Mouse (Mus musculus): Measurements from ENCODE around the gene Zc3h12c.

Gene Zc3h12c

DNA sequence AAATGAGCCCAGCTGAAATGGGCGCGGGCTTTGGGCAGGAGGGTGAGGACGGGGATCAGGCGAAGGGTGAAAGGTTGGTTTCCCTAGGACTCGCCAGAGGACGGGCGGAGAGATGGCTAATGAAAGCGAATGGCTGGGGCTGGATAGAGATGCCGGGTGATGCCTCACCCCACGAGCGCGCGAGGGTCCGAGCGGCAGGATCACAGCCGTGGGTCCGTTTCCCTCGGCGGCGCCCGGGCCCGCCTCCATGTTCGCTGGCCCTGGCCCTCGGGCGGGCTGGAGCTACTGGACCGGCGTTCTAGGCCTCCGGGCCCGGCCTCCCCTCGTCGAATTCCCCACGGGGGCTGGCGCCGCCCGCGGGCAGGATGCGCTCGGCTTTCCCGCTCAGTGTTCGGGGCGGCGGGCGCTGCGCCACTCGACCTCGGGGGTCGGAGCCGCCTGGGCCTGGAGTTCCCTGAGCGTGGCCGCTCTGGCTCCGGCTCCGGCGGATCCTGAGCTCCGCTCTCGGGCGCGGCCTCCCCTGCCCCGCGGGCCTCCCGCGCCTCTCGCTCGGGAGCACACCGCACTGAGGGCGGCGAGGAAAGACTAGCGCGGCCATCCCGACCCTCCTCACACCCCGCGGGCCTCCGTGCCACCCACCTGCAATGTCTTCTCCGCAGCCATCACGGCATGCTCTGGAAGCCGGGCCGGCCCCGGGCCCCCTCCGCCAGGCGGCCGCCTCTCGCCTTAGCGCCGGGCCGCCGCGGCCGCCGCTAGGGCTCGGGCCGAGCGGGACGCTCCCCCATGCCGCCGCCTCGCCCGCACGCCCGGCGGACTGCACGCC is at the start of gene Zc3h12c:
Zc3h12c (minus strand) TSS at position 710 of the 823 bp plus-strand sequence.
- DNase-seq (ENCODE audit: low spot score in 2 of 2): peak; percentile 56 to 63

DNA sequence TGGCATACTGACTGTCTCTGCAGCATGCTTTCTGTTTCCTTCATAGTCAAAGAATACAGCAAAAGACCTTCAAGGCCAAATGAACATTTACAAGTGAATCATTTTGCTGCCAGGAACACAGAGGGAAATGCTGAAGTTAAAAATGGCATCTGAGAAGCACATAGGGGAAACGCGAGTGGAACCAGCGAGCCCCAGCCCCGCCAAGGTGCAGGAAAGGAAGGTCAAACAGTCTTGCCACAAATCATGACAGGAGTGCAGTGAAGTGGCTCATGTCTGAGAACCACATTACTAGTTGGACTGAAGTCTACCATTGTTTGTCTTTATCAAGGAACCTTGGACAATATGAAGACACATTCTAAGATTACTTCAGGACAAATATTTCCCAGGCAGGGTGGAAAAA is 49.3 kb upstream of the Zc3h12c start:
- DNase-seq (ENCODE audit: low spot score in 2 of 2): no peak

- no peak for DNase-seq (ENCODE audit: low spot score in 2 of 2)
These were observed 46.9 kb upstream of the Zc3h12c start for GRCm38 (mm10) chr9:52215291-52215690.

- no peak for DNase-seq (ENCODE audit: low spot score in 2 of 2)
These were observed 44.0 kb upstream of the Zc3h12c start for GRCm38 (mm10) chr9:52212416-52212815.

- DNase-seq (ENCODE audit: low spot score in 2 of 2): no peak
These were observed 40.2 kb upstream of the Zc3h12c start for GRCm38 (mm10) chr9:52208510-52209030.

- no peak for DNase-seq (ENCODE audit: low spot score in 2 of 2)
These were observed 34.8 kb upstream of the Zc3h12c start for GRCm38 (mm10) chr9:52203189-52203588.

DNA sequence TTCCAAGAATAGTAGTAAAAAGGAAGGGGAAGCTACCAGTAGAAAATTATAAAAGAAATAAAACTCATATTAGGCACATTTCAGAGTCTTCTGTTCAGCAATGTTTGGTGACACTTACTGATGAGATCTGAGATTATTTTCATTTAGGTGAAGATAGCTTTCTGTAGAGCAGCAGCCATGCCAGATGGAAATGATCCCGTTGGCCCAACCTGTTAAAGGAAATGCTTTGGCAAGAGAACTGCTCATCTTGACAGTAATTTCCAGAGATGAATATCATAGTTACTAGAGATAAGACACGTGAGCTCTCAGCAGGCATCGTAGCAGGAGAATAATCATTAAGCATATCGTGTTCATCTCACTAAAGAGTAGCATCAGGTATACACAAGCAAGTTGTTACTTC is 31.9 kb upstream of the Zc3h12c start:
- DNase-seq (ENCODE audit: low spot score in 2 of 2): no peak

GRCm38 (mm10) chr9:52195853-52196252 is 27.5 kb upstream of the Zc3h12c start:
- DNase-seq (ENCODE audit: low spot score in 2 of 2): no peak

GRCm38 (mm10) chr9:52193851-52194250 is 25.5 kb upstream of the Zc3h12c start:
- no peak for DNase-seq (ENCODE audit: low spot score in 2 of 2)

- DNase-seq (ENCODE audit: low spot score in 2 of 2): no peak
These were observed 22.5 kb upstream of the Zc3h12c start for GRCm38 (mm10) chr9:52190907-52191306.

DNA sequence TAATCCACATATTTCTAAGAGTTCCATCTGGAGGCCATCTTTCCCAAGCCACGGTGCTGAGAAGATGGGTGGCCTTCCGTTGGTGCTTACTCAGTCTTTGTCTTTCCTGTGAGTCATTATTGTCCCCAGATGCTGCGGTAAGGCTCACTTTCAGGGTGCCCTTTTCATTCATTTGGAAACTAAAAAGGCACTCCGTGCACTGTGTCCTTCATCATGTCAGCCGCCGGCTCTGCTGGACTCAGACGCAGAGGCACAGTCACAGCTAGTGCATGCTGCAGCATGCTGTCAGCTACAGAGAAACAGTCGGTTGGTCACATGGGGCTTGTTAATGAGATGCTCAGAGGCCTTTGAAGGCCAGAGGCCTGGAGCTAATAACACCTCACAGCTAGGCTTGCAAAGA is 19.7 kb upstream of the Zc3h12c start:
- DNase-seq (ENCODE audit: low spot score in 2 of 2): no peak

DNA sequence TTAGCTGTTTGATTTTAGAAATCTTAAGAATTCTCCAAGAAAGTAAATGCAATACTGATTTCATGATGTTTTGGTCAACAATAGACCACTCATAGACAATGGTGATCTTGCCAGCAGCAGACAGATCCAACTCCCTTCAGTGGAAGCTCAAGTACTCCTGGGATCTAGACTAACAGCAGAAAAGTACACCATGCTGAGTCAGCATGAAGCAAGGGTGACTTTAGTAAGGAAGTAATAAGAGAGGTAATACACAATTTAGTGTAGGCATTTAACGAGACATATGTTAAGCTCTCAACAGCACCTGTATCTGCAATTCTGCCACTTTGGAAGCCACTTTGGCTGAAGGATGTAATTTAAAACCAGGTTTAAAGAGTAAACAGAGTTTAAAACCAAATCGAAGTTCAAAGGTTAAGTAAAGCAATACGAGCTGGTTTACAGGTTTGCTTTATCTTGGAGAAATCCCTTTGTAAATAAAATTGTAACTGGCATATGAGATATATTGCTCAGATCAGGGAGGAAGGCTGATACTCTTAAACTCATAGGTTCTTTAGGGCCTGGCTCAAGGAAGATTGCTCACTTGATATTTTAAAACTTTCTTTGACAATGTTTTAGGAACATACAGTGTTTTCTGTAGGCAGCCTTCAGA is 18.0 kb upstream of the Zc3h12c start:
- DNase-seq (ENCODE audit: low spot score in 2 of 2): no peak

- DNase-seq (ENCODE audit: low spot score in 2 of 2): no peak
These were observed 13.0 kb upstream of the Zc3h12c start for GRCm38 (mm10) chr9:52181419-52181818.

DNA sequence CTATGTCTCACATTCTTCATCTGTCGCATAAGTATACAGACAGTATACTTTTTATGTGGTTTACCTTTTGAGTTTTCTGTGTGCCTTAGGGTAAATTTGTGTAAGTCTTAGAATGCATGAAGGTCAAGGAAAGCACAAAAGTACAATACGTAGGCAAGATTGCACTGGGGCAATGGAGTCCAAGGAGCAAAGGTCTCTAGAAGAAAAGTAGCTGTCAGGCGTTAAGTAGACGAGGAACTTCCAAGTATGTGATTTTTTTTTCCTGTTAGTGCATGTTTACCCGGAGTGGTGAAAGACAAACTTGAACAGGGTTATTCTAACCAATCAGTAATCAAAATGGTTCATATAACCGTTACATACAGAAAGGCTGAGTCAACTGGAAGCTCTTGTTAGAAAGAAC is 12.5 kb upstream of the Zc3h12c start:
- no peak for DNase-seq (ENCODE audit: low spot score in 2 of 2)

GRCm38 (mm10) chr9:52175257-52175859 is 7.0 kb upstream of the Zc3h12c start:
- no peak for DNase-seq (ENCODE audit: low spot score in 2 of 2)

DNA sequence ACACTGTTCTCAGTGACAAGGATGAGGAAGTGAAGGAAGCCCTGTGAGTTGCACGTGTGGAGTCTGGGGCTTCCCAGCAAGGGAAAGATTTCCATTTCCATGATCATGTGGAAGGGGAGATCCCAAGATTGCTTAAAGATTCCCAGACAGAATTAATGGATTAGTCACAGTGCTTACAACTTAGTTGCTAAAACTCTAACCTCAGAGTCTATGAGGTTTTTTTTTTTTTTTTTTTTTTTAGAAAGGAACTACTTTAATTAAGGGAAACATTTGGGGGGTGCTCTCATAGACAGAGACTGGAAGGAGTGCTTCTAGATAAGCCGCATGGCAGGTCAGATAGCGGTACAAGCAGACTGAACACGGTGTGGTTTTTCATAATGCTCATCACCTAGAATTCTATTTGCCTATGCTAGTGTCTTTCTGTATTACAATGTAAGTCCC is 6.3 kb upstream of the Zc3h12c start:
- DNase-seq (ENCODE audit: low spot score in 2 of 2): no peak

DNA sequence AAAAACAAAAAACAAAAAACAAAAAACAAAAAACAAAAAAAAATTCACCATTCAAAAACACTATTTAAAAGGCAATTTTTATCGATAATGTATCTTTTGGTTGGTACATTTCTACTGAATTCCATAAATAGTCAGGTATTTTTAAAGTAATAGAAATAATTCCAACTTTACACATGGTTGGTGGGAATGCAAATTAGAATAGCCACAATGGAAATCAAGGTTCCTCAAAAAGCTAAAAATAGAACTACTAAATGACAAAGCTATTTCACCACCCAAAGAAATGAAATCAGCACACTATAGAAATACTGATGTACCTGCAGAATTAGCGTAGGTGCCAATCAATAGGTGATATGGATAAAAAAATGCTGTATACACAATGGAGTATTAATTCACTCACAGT is 5.6 kb upstream of the Zc3h12c start:
- no peak for DNase-seq (ENCODE audit: low spot score in 2 of 2)

GRCm38 (mm10) chr9:52172550-52172949 is 4.2 kb upstream of the Zc3h12c start:
- DNase-seq (ENCODE audit: low spot score in 2 of 2): no peak

DNA sequence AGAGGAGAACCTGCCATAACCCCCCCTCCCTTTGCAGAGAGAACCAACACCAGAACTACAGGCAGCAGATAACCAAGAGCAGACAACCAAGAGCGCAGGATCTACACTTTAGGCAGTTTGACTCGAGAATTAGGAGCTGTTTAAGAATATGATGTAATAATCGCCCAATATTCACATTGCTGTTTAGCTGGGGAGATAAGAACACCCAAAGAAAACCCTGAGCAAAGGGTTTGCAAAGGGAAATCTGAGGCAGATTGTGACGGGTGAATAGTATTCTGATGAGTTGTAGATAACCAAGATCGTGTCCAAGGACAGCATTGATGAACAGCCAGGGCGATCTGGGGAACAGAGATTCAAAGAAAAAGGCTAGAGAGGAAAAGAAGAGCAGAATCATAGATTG is 2.3 kb upstream of the Zc3h12c start:
- no peak for DNase-seq (ENCODE audit: low spot score in 2 of 2)

- no peak for DNase-seq (ENCODE audit: low spot score in 2 of 2)
These were observed 1.8 kb upstream of the Zc3h12c start for GRCm38 (mm10) chr9:52170131-52170530.

DNA sequence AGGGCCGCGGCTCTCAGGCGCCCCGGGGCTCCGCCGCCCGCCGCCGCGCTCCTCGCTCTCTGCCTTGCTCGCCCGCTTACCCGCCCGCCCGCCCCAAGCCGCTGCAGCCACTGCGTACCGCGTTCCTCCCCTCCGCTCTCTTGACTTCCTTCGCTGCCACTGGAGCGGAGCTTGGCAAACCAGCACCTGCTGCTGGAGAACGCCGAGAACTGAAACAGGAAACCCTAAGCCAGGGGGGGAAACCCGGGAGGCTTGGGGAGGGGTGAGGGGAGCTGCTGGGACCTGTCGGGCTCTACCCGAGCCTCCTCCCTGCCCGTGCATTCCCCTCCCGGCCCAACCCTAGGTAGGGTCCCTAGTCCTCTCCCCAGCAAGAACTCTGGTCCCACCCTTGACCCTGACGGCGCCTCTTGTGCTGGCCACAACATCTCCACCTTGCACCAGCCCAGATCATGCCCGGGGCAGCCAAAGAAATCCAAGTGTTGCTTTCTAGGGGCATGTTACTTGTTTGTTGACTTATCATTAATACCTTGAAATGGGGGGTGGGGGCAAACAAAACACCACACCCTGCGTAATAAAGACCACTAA is 406 bp upstream of the Zc3h12c start:
- peak; percentile 66 to 79 for DNase-seq (ENCODE audit: low spot score in 2 of 2)

- DNase-seq (ENCODE audit: low spot score in 2 of 2): no peak
These were observed 888 bp downstream of the Zc3h12c start for GRCm38 (mm10) chr9:52167506-52167862.
